Mouse (Mus musculus) spleen, adult 2 months (tissue): ENCODE results near the gene Qprt. TPM values are rescaled to one million over a fixed set of nuclear protein-coding genes. Genes with fewer than 3 reads are reported as not detected.

Experiments
- DNase-seq, 2 experiments: peaks; one replicate each; pipeline versions ENCODE4 v3.0.0 to v3.0.0-alpha.2; 2012 to 2021; ENCODE audit warnings: low spot score in 2 of 2, low read depth in 1 of 2
- H3K27ac ChIP-seq: fragments of 200-500 bp; 2 replicates; pipeline ENCODE4 v1.5.1; 2012; ENCODE audit warnings: low read length, inconsistent platforms; ENCODE audit not compliant: insufficient read depth
- H3K27me3 ChIP-seq: fragments of 200-500 bp; 2 replicates; pipeline ENCODE4 v1.6.1; 2012; ENCODE audit warnings: mild to moderate bottlenecking, moderate library complexity, low read length, inconsistent platforms; ENCODE audit not compliant: control insufficient read depth, insufficient read depth
- H3K36me3 ChIP-seq: fragments of 200-500 bp; 2 replicates; pipeline ENCODE4 v1.6.1; 2012; ENCODE audit warnings: mild to moderate bottlenecking, low read length, inconsistent platforms; ENCODE audit not compliant: control insufficient read depth, insufficient read depth
- H3K4me1 ChIP-seq: fragments of 200-500 bp; 2 replicates; pipeline ENCODE4 v1.6.1; 2011; ENCODE audit warnings: inconsistent platforms; ENCODE audit not compliant: control insufficient read depth, insufficient read depth, insufficient read length
- H3K4me3 ChIP-seq: fragments of 200-500 bp; 2 replicates; pipeline ENCODE4 v1.5.1; 2011; ENCODE audit warnings: mild to moderate bottlenecking, inconsistent platforms; ENCODE audit not compliant: insufficient read depth, insufficient read length; ENCODE audit errors: extremely low read depth
- CTCF ChIP-seq: fragments of 200-500 bp; IDR thresholded peaks from 2 replicates; pipeline ENCODE4 v1.5.1; 2011; ENCODE audit warnings: mild to moderate bottlenecking, inconsistent platforms; ENCODE audit not compliant: insufficient read depth, insufficient read length, insufficient replicate concordance; ENCODE audit errors: extremely low read depth
- POLR2A ChIP-seq: fragments of 200-500 bp; IDR thresholded peaks from 2 replicates; pipeline ENCODE4 v1.6.1; 2011; ENCODE audit warnings: low read depth, low read length, inconsistent platforms
- WGBS: fragments of 180-500 bp; shearing (Covaris S2); methylation state at CpG from one replicate; pipeline ENCODE4 v1.1.7; 2018; 5-methylcytosine and 5-hydroxymethylcytosine counted together
- polyA plus RNA-seq: library from polyadenylated mRNA; depleted of rRNA; stranded (reverse); fragments of >200 nt; gene quantifications from 2 replicates; pipeline ENCODE4 v1.2.3, GENCODE M21; 2012; rRNA removed

Qprt gene
- 5.5 and 5.8 TPM in 2 replicates for polyA plus RNA-seq

DNA sequence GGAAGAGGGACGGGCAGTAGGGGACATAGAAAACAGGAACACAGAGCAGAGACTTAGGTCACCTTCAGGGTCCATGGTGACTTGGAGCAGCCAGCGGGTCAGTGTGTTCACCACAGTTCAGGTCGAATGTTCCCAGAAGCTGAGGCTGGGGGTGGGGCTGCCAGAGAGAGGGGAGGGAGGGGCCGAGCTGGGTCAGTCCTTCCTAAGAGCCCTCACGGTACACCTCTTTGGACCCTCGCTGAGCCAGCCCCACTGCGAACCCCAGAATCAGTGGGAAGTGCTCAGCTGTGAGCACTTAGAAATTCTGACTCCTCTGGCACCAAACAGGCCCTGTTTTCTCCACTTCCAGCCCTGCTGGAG is at the start of gene Qprt:
Gene Qprt, minus strand, starts transcription at position 316 of the 360 bp plus-strand sequence.
- Histone ChIP-seq H3K4me3 (no peak within 1 kb of the TSS), H3K27me3 (no peaks in the 10 kb centered on the region), H3K27ac (no peak within 1 kb of the TSS), H3K36me3 (no peaks in the 10 kb centered on the region), H3K4me1 (no peaks in the 10 kb centered on the region)
- TF ChIP-seq CTCF = no peak
- TF ChIP-seq POLR2A = no peak
- DNase-seq = no peak
- 75% methylated on average over 7 of the region's 7 CpGs for whole genome bisulfite sequencing

DNA sequence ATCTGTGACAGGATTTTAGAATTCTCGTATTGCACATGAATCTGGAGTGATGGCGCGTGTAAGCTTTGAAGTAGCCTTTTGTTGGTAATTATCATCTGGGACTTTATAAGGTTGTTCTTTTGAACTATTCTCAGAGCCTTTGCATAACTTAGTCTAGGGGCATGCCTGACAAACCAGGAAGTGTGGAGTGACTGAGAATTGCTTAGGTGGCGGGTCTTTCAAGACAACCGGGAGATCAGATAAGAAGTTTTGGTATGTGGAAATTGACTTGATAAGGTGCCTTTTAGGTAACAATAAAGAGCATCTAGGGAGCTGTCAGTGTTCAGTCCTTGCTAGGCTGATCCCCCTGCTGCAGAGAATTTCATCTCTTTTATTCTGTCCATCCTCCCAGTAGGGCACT is 44.5 kb upstream of the Qprt start:
- 77% methylated on average over 5 of the region's 5 CpGs for WGBS
- Histone ChIP-seq H3K4me1 (peaks cover 14% of the 10 kb centered on the region; the same call in 1 of the 2 replicates), H3K27me3 (no peaks in the 10 kb centered on the region), H3K27ac (no peak overlapping the region), H3K36me3 (no peaks in the 10 kb centered on the region), H3K4me3 (no peak overlapping the region)
- no peak for DNase-seq
- no peak for TF ChIP-seq POLR2A
- no peak for TF ChIP-seq CTCF

DNA sequence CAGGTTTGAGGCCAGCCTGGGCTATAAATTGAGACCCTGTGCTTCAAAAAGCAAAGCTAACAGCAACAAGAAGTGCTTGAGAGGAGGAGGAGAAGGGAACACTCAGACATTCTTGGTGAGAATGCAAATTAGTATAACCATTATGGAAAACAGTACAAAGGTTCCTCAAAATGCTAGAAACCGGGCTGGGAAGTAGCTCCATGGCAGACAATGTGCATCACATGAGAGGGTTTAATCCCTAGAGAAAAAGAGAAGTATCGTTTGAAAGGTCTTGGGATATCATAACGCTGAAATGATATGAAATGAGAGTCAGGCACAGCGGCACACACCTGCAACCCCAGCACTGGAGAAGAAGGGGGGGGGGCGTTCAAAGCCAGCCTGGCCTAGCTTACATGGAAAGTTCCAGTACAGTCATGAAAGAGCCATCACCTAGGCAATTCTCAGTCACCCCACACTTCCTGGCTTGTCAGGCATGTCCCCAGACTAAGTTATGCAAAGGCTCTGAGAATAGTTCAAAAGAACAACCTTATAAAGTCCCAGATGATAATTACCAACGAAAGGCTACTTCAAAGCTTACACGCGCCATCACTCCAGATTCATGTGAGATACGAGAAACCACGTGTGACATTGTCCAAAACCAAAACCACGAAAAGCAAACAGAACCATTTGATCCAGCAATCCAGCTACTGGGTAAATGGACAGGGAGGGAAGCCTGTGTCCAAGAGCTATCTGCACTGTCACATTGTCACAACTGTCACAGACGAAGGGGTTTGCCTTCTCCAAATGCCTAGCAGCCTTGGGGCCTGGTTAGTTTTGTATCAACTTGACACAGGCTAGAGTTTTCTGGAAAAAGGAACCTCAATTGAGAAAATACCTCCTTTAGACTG is 43.8 kb upstream of the Qprt start:
- no peak for TF ChIP-seq CTCF
- 42% methylated on average over 12 of the region's 12 CpGs for WGBS

DNA sequence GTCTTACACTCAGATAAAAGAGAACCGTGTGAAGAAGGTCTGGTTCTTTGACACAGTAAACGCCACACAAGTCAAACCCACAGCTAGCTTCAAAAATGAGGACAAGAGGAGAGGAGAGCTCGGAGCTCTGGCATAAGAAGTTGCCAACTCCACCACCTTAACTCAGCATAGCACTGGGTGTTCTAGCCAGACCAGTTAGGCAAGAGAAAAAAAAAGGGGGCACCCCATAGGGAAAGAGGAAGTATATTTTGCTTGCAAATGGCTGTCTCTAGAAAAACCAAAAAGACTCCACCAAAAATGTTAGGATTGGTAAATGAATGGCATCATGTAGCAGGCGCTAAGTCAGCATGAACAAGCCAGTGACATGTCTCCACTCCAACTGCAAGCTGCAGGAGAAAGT is 42.0 kb upstream of the Qprt start:
- TF ChIP-seq CTCF (no peak), POLR2A (no peak)
- no peak for DNase-seq
- no peak overlapping the region for H3K27ac ChIP-seq
- WGBS = 86% methylated on average over 4 of the region's 4 CpGs
- peaks cover 14% of the 10 kb centered on the region; the same call in 1 of the 2 replicates for H3K4me1 ChIP-seq
- H3K27me3 ChIP-seq = no peaks in the 10 kb centered on the region
- no peaks in the 10 kb centered on the region for H3K36me3 ChIP-seq
- H3K4me3 ChIP-seq = no peak overlapping the region

More for the DNA sequence above, 43.8 kb upstream of the Qprt start:
- no peaks in the 10 kb centered on the region for H3K36me3 ChIP-seq
- no peaks in the 10 kb centered on the region for H3K27me3 ChIP-seq
- H3K27ac ChIP-seq = peak overlapping the region; percentile 49; the same call in 1 of the 2 replicates
- peaks cover 14% of the 10 kb centered on the region; the same call in 1 of the 2 replicates for H3K4me1 ChIP-seq
- no peak overlapping the region for H3K4me3 ChIP-seq
- no peak for DNase-seq

DNA sequence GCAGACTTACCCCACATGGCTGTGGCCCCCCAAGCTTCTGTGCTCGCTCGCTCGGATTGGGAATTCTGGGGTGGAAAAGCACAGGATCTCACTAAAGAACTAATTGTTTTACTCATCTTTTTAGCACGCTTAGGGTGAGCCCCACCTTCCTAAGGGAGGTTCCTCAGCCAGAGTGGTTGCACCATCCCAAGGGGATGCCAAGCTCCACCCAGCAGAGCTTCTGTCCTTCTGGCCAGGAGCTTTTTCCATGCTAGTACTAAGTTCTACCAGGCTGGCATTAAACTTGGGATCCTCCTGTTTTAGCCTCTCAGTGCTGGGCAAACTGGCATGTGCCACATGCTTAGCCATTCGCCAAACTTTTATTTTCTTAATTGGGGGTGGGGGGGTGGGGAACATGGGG is 40.5 kb upstream of the Qprt start:
- no peak for DNase-seq
- WGBS = 89% methylated on average over 5 of the region's 5 CpGs

DNA sequence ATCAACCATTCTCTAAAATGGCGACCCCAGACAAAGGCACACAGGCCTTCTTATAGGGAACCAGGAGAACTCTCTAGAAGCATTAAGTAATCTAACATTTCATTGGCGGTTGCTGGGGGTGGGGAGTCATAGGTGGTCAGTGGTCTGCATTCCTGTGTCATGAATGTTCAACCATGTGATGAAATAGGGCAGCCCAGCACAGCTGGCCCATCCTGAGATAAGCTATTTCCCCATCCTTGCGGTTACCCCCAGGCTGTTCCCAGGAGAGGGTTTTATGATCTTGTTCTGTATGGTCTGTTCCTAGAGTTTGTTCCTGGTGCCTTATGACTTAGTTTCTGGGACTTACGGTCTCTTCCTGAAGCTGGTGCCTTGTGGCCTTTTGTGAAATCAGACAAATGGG is 35.5 kb upstream of the Qprt start:
- WGBS = 75% methylated on average over 4 of the region's 4 CpGs
- no peak overlapping the region for H3K4me3 ChIP-seq
- H3K27me3 ChIP-seq = no peaks in the 10 kb centered on the region
- no peak overlapping the region for H3K27ac ChIP-seq
- H3K4me1 ChIP-seq = peaks cover 8% of the 10 kb centered on the region; the same call in 1 of the 2 replicates
- DNase-seq = no peak
- H3K36me3 ChIP-seq = no peaks in the 10 kb centered on the region
- no peak for TF ChIP-seq CTCF
- no peak for TF ChIP-seq POLR2A

More for the DNA sequence above, 40.5 kb upstream of the Qprt start:
- Histone ChIP-seq H3K27ac (no peak overlapping the region), H3K4me1 (peaks cover 14% of the 10 kb centered on the region; the same call in 1 of the 2 replicates), H3K4me3 (no peak overlapping the region), H3K36me3 (no peaks in the 10 kb centered on the region), H3K27me3 (no peaks in the 10 kb centered on the region)
- no peak for TF ChIP-seq POLR2A
- TF ChIP-seq CTCF = no peak

DNA sequence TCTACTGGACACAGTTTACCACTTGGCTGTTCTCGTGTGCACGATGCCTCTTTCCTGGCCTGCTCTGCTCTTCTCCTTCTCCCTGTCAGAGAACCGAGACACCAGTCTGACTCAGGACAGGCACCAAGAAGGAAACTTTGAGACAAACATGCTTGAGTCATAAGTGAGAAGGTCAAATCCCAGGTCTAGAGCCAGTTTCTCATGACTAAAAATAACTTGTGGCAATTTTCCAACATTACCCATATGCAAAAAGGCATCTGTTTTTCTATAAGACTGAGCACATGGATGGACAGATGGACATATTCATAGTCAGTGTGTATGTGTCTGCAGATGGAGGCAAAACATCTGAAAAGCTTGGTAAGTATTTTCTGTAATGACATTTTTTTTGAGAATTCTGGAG is 31.5 kb upstream of the Qprt start:
- Histone ChIP-seq H3K27ac (no peak overlapping the region), H3K4me3 (no peak overlapping the region), H3K36me3 (no peaks in the 10 kb centered on the region), H3K4me1 (peaks cover 8% of the 10 kb centered on the region; the same call in 1 of the 2 replicates), H3K27me3 (no peaks in the 10 kb centered on the region)
- DNase-seq = no peak
- no peak for TF ChIP-seq POLR2A
- WGBS = 72% methylated on average over 3 of the region's 3 CpGs
